Mouse (Mus musculus) heart, embryonic 13.5 days (tissue): ENCODE measurements around the gene Babam2. TPM values are rescaled to one million over a fixed set of nuclear protein-coding genes. Genes with fewer than 3 reads are reported as not detected.

ENCODE experiments used
- ATAC-seq: fragments of 200-750 bp; cut with Nextera tagmentation; 2 replicates; pipeline ENCODE4 v1.8.0; 2017; ENCODE audit warnings: moderate TSS enrichment; ENCODE audit not compliant: insufficient number of reproducible peaks, low FRiP score, low TSS enrichment; ENCODE audit errors: extremely low read depth
- H3K27ac ChIP-seq: fragments of 300-500 bp; sonication (generic); replicated peaks from 2 replicates; pipeline ENCODE4 v1.5.1; 2015; ENCODE audit warnings: moderate library complexity, mild to moderate bottlenecking, inconsistent platforms
- H3K27me3 ChIP-seq: fragments of 300-500 bp; sonication (generic); replicated peaks from 2 replicates; pipeline ENCODE4 v1.6.1; 2015; ENCODE audit warnings: mild to moderate bottlenecking, inconsistent platforms
- H3K36me3 ChIP-seq: fragments of 300-500 bp; sonication (generic); 2 replicates; pipeline ENCODE4 v1.6.1; 2015; ENCODE audit warnings: mild to moderate bottlenecking, inconsistent platforms
- H3K4me1 ChIP-seq: fragments of 300-500 bp; sonication (generic); 2 replicates; pipeline ENCODE4 v1.6.1; 2015; ENCODE audit warnings: inconsistent platforms
- H3K4me2 ChIP-seq: fragments of 300-500 bp; sonication (generic); 2 replicates; pipeline ENCODE4 v1.6.1; 2015; ENCODE audit warnings: inconsistent platforms, mild to moderate bottlenecking, moderate library complexity
- H3K4me3 ChIP-seq: fragments of 300-500 bp; sonication (generic); 2 replicates; pipeline ENCODE4 v1.5.1; 2015; ENCODE audit warnings: moderate library complexity, mild to moderate bottlenecking, inconsistent platforms
- H3K9ac ChIP-seq: fragments of 300-500 bp; sonication (generic); 2 replicates; pipeline ENCODE4 v1.6.1; 2015; ENCODE audit warnings: inconsistent platforms, mild to moderate bottlenecking, moderate library complexity
- H3K9me3 ChIP-seq: fragments of 300-500 bp; sonication (generic); 2 replicates; pipeline ENCODE4 v1.6.1; 2016; ENCODE audit warnings: inconsistent platforms
- WGBS: fragments of 180-500 bp; shearing (Covaris S2); methylation state at CpG from one replicate; pipeline ENCODE4 v1.1.7; 2015; ENCODE audit warnings: mixed read lengths; 5-methylcytosine and 5-hydroxymethylcytosine counted together
- polyA plus RNA-seq: library from polyadenylated mRNA; unstranded; fragments of >200 nt; fragmentation: Nextera tagmentation; extraction: Ambion mirVana; gene quantifications from 2 replicates; pipeline ENCODE4 v1.2.1, GENCODE M21; 2015

Babam2 gene
- polyA plus RNA-seq, 1 experiment from 2014 or later: 43.3 TPM

DNA sequence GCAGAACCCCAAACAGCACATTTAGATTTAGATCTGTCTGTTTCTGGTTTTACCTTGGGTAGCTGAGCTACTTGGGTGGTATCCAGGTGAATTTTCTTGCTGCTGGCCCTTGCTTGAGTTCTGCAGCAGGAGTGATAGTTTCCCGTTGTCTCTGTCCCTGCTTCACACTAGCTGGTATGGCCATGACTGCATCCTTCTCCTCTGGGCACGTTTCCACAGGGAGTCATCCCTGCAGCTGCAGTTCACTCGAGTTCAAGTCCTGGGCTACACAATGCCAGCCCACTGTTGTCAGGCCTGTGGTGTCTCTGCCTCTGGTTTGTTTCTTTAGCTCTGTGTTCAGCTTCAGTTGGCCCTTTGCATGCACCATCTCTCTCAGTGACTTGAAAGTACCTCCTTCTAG, 239.0 kb downstream of the Babam2 start:
- peaks cover 34% of the 10 kb centered on the region for H3K4me1 ChIP-seq
- WGBS: 72% methylated on average over 3 of the region's 3 CpGs
- H3K36me3 ChIP-seq: no peaks in the 10 kb centered on the region
- H3K9ac ChIP-seq: no peak overlapping the region
- no peak overlapping the region for H3K4me2 ChIP-seq
- no peak for ATAC-seq
- no peak overlapping the region for H3K27ac ChIP-seq
- H3K9me3 ChIP-seq: no peaks in the 10 kb centered on the region
- H3K27me3 ChIP-seq: no peaks in the 10 kb centered on the region
- H3K4me3 ChIP-seq: no peak overlapping the region

- H3K4me2 ChIP-seq: no peak overlapping the region
- H3K4me1 ChIP-seq: 0 out of 2 replicates have a peak, but pooled peaks cover 4% of the 10 kb centered on the region
- no peak for ATAC-seq
- H3K36me3 ChIP-seq: no peaks in the 10 kb centered on the region
- 85% methylated on average over 8 of the region's 8 CpGs for WGBS
- H3K4me3 ChIP-seq: no peak overlapping the region
- H3K27ac ChIP-seq: no peak overlapping the region
- no peak overlapping the region for H3K9ac ChIP-seq
- H3K9me3 ChIP-seq: no peaks in the 10 kb centered on the region
- H3K27me3 ChIP-seq: no peaks in the 10 kb centered on the region
These were observed 243.4 kb downstream of the Babam2 start for GRCm38 (mm10) chr5:31940876-31941275.

- no peaks in the 10 kb centered on the region for H3K36me3 ChIP-seq
- no peak overlapping the region for H3K27ac ChIP-seq
- H3K4me3 ChIP-seq: no peak overlapping the region
- no peaks in the 10 kb centered on the region for H3K27me3 ChIP-seq
- no peaks in the 10 kb centered on the region for H3K9me3 ChIP-seq
- 73% methylated on average over 4 of the region's 4 CpGs for WGBS
- H3K9ac ChIP-seq: no peak overlapping the region
- H3K4me2 ChIP-seq: no peak overlapping the region
- ATAC-seq: no peak
- peaks cover 8% of the 10 kb centered on the region; the same call in 1 of the 2 replicates for H3K4me1 ChIP-seq
These were observed 249.7 kb downstream of the Babam2 start for GRCm38 (mm10) chr5:31947185-31947584.

DNA sequence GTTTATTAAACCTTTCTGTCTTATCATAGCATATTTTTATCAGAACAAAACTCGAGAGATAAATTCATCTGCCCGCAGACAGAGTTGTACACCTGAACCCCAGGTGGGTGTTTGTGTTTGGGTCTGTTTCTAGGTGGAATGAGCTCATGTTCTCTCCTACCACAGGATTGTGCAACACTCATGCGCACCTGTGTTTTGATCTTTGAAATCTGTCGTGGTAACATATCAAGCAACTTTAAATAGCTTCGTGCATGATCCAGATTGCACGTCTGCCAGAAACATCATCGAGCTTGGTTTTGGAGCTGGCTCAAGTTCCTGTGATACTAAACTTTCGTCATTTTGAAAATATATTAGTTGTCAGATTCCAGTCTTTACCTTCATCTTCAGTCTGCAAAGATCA, 251.9 kb downstream of the Babam2 start:
- Histone ChIP-seq H3K27me3 (no peaks in the 10 kb centered on the region), H3K4me3 (no peak overlapping the region), H3K4me2 (no peak overlapping the region), H3K36me3 (no peaks in the 10 kb centered on the region), H3K4me1 (peaks cover 5% of the 10 kb centered on the region; the same call in 1 of the 2 replicates), H3K9ac (no peak overlapping the region), H3K27ac (no peak overlapping the region), H3K9me3 (no peaks in the 10 kb centered on the region)
- ATAC-seq: no peak
- WGBS: 80% methylated on average over 8 of the region's 8 CpGs

DNA sequence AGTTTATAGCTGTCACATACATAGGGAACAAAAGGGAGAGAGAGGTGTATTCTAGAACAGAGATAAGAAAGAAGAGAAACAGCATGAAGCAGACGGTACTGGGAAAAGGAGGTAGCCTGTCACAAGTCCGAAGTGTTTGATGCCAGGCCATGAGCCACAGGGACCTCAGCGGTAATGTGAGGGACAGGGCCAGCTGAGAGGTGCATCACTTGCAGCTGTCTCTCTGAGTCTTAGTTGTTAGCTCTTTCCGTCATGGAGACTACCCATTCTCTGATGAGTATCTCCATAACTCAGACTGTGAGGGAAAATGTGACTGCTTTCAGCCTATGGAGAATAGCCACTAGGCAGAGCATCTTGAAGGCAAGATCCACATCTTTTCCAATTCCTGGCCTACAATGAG, 253.0 kb downstream of the Babam2 start:
- no peaks in the 10 kb centered on the region for H3K9me3 ChIP-seq
- WGBS: 74% methylated on average over 4 of the region's 4 CpGs
- H3K36me3 ChIP-seq: no peaks in the 10 kb centered on the region
- no peak overlapping the region for H3K27ac ChIP-seq
- no peak overlapping the region for H3K4me3 ChIP-seq
- no peak overlapping the region for H3K4me2 ChIP-seq
- H3K4me1 ChIP-seq: peaks cover 5% of the 10 kb centered on the region; the same call in 1 of the 2 replicates
- ATAC-seq: no peak
- H3K27me3 ChIP-seq: no peaks in the 10 kb centered on the region
- no peak overlapping the region for H3K9ac ChIP-seq

GRCm38 (mm10) chr5:31955184-31955583, 257.7 kb downstream of the Babam2 start:
- Histone ChIP-seq H3K27me3 (no peaks in the 10 kb centered on the region), H3K4me1 (no peaks in the 10 kb centered on the region), H3K4me2 (no peak overlapping the region), H3K27ac (no peak overlapping the region), H3K9ac (no peak overlapping the region), H3K9me3 (no peaks in the 10 kb centered on the region), H3K36me3 (no peaks in the 10 kb centered on the region), H3K4me3 (no peak overlapping the region)
- 60% methylated on average over 3 of the region's 3 CpGs for WGBS
- no peak for ATAC-seq

DNA sequence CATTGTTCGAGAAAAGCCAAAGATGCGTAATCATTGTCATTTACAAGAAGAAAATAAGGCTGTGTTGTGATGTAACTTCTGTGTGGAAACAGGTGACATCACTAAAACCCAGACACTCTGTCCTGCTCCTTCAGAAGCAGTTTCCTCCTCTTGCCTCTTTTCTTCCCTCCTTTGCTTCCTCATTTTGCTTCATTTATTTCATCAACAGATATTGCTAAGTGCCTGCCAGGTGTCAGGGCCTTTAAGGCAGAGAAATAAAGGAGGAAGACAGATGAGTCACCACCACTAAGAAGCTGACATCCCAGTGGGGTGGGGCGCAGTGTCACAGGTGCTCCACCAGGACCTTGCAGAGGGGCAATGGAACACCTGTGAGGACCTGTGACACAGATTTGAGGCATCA, 258.9 kb downstream of the Babam2 start:
- WGBS: 89% methylated on average over 3 of the region's 3 CpGs
- H3K4me3 ChIP-seq: no peak overlapping the region
- H3K9me3 ChIP-seq: no peaks in the 10 kb centered on the region
- no peak overlapping the region for H3K27ac ChIP-seq
- H3K27me3 ChIP-seq: no peaks in the 10 kb centered on the region
- H3K36me3 ChIP-seq: no peaks in the 10 kb centered on the region
- ATAC-seq: no peak
- no peak overlapping the region for H3K9ac ChIP-seq
- no peak overlapping the region for H3K4me2 ChIP-seq
- 0 out of 2 replicates have a peak, but pooled peaks cover under 1% of the 10 kb centered on the region for H3K4me1 ChIP-seq

- 0 out of 2 replicates have a peak, but pooled peaks cover 3% of the 10 kb centered on the region for H3K4me1 ChIP-seq
- no peak overlapping the region for H3K4me2 ChIP-seq
- H3K9ac ChIP-seq: no peak overlapping the region
- no peak overlapping the region for H3K27ac ChIP-seq
- H3K36me3 ChIP-seq: no peaks in the 10 kb centered on the region
- no peak overlapping the region for H3K4me3 ChIP-seq
- no peaks in the 10 kb centered on the region for H3K9me3 ChIP-seq
- no peaks in the 10 kb centered on the region for H3K27me3 ChIP-seq
- ATAC-seq: no peak
- 86% methylated on average over 8 of the region's 8 CpGs for WGBS
These were observed 262.4 kb downstream of the Babam2 start for GRCm38 (mm10) chr5:31959886-31960285.

DNA sequence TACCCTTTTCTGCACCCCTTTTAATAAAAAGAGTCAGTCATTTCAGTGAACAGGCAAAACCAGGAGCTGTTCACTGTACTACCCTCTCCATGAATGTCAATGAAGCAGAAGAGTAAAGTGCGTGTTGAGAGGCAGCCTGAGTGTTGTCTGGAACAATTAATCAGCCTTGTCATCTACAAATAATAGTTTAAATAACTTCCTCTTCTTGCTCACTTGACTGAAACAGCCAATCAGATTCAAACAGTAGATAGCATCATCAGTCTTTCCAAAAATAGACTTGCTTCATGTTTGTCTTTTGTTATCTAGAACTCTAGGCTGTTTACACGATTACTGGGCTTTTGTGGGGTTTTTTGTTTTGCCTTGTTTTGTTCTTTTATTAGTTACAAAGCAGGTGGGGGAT, 263.9 kb downstream of the Babam2 start:
- no peaks in the 10 kb centered on the region for H3K9me3 ChIP-seq
- no peak overlapping the region for H3K9ac ChIP-seq
- no peak overlapping the region for H3K27ac ChIP-seq
- H3K4me3 ChIP-seq: no peak overlapping the region
- no peak for ATAC-seq
- H3K4me2 ChIP-seq: no peak overlapping the region
- no peaks in the 10 kb centered on the region for H3K27me3 ChIP-seq
- H3K4me1 ChIP-seq: 0 out of 2 replicates have a peak, but pooled peaks cover 3% of the 10 kb centered on the region
- H3K36me3 ChIP-seq: no peaks in the 10 kb centered on the region
- 42% methylated on average over 2 of the region's 2 CpGs for whole genome bisulfite sequencing

DNA sequence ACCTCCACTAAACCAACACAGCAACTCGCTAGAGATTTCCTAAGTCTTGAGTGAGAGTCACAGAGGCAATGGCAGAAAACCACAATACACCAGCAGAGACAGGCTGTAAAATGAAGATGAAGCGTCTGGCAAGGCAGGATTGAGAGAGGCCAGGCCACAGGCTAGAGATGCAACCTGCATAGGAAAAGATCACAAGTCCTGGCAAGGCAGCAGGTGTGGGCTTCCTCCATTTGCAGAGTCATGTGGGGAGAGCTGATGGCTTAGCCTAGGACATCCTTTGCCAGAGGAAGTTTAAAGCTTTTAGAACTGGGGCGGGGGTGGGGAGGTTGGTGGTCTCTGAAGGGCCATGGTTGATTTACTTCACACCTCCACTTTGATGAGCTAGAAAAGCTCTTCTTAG, 264.9 kb downstream of the Babam2 start:
- no peak for ATAC-seq
- Histone ChIP-seq H3K27ac (no peak overlapping the region), H3K4me2 (no peak overlapping the region), H3K9ac (no peak overlapping the region), H3K4me1 (peaks cover 7% of the 10 kb centered on the region; the same call in 1 of the 2 replicates), H3K9me3 (no peaks in the 10 kb centered on the region), H3K27me3 (no peaks in the 10 kb centered on the region), H3K36me3 (no peaks in the 10 kb centered on the region), H3K4me3 (no peak overlapping the region)
- 71% methylated on average over 3 of the region's 3 CpGs for WGBS

DNA sequence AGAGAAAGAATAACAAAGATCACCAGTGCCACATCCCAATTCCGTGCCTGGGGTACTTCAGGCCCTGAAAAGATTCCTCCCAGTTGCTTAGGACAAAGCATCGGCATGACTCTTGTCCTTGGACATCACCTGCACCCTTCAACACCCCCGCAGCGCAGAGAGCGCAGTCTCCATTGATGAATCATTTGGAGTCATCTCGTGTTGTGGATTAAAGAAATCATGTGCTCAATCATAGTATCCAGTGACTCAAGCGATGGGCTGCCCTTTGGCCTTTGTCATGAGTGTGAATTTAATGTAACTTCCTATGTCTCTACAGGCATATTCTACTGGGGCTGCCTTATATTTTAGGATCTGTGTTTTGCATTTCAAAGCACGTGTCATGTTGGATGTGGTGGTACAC, 265.9 kb downstream of the Babam2 start:
- WGBS: 80% methylated on average over 8 of the region's 8 CpGs
- H3K4me1 ChIP-seq: peaks cover 7% of the 10 kb centered on the region; the same call in 1 of the 2 replicates
- H3K9ac ChIP-seq: no peak overlapping the region
- ATAC-seq: no peak
- H3K4me2 ChIP-seq: no peak overlapping the region
- no peaks in the 10 kb centered on the region for H3K27me3 ChIP-seq
- H3K9me3 ChIP-seq: no peaks in the 10 kb centered on the region
- H3K4me3 ChIP-seq: no peak overlapping the region
- H3K27ac ChIP-seq: no peak overlapping the region
- H3K36me3 ChIP-seq: no peaks in the 10 kb centered on the region

DNA sequence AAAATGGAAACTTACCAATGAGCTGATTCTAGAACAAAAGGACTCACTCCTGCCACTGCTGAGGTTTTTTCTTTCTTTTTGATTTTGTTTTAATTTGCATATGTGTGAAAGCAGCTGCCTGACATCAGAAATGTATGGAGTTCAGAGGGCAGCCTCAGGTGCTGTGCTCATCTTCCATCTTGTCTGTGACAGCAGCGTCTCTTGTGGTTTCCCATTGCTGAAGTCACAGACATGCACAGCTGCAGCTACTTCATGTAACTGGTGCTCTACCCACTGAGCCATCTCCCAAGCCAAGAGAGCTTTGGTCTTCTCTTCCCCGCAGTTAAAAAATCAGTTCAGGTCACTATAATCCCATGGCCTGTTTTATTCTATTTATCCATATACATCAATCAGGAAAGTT, 266.4 kb downstream of the Babam2 start:
- Histone ChIP-seq H3K4me2 (no peak overlapping the region), H3K27me3 (no peaks in the 10 kb centered on the region), H3K4me1 (peaks cover 7% of the 10 kb centered on the region; the same call in 1 of the 2 replicates), H3K36me3 (no peaks in the 10 kb centered on the region), H3K9ac (no peak overlapping the region), H3K4me3 (no peak overlapping the region), H3K27ac (no peak overlapping the region), H3K9me3 (no peaks in the 10 kb centered on the region)
- 82% methylated on average over 2 of the region's 2 CpGs for WGBS
- ATAC-seq: no peak
